Mouse (Mus musculus): ENCODE measurements around the gene Mrpl58. TPM values are rescaled to one million over a fixed set of nuclear protein-coding genes. Genes with fewer than 3 reads are reported as not detected.

Mrpl58 gene
- 145 and 146 TPM in 2 replicates for polyA plus RNA-seq (2012; rRNA removed)

DNA sequence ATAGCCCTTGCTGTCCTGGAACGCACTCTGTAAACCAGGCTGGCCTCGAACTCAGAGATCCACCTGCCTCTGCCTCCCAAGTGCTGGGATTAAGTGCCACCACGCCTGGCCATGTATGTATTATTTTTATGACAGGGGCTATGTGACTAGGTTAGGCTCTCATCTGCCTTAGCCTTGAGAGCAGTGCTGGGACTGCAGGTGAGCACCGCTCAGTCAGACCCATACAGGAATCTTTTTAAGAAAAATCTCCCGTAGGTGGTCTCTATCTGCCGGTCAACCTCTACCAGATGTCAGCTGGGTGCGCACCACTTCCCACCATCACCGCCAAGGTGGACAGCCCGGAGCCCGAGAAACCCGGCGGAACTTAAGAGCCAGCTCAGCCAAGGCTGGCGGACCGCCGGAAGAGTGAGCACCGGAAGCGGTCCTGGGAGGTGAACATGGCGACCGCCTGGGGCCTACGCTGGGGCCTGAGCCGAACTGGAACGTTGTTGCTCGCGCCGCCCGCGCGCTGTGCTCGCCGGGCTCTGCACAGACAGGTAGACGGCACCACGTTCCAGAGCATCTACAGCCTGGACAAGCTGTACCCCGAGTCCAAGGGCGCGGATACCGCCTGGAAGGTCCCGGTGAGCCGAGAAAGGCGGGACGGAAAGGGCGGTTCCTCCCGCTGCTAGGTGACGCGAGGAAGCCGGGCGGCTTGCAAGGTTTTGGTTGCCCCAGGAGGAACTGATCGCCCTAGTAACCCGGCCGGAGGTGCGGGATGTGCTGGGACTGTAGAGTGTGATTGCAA lies at the start of gene Mrpl58:
Gene Mrpl58, plus strand, starts transcription at position 415 of the 787 bp plus-strand sequence.
- WGBS, result 4% methylated on average over 50 of the region's 50 CpGs
- H3K27me3 ChIP-seq (replicated peaks; ENCODE audit: control insufficient read depth, insufficient read depth, low read length), result no peaks in the 10 kb centered on the region
- peak; percentile 91 for DNase-seq
- H3K27ac ChIP-seq (ENCODE audit: insufficient read depth, low read depth, low read length), result peak within 1 kb of the TSS; percentile 93
- TF ChIP-seq POLR2A (IDR thresholded peaks at IDR 0.05; ENCODE audit: low read depth, low read length), result no peak
- TF ChIP-seq CTCF (conservative IDR thresholded peaks at IDR 0.05; ENCODE audit: insufficient read depth, insufficient read length, low read depth, low read length), result no peak
- no peaks in the 10 kb centered on the region; the same call in 1 of the 2 replicates for H3K4me1 ChIP-seq (ENCODE audit: control insufficient read depth, insufficient read depth, low read length)
- peak within 1 kb of the TSS; percentile 77 for H3K4me3 ChIP-seq (ENCODE audit: insufficient read depth, low read depth, low read length)
- H3K36me3 ChIP-seq (ENCODE audit: control insufficient read depth, insufficient read depth, low read length), result no peaks in the 10 kb centered on the region

DNA sequence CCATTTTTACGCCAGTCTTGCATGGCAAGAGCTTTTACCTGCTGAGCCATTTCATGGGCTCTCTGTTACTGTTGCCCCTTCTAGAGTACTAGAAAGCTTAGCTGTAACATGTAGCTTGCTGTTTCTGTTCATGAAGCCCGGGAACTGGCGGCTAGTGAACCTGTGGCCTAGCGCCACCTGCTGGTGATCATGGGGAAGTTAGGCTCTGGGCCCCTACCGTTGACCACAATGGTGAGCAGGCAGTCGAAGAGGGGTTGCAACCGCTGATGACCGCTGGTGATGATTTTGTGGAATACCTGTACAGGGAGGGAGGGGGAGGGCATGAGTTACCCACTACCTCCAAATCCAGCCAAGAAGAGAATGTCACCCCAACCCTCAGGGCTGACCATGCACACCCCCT lies 49.4 kb upstream of the Mrpl58 start:
- Histone ChIP-seq H3K36me3 (ENCODE audit: control insufficient read depth, insufficient read depth, low read length) (no peaks in the 10 kb centered on the region), H3K4me1 (ENCODE audit: control insufficient read depth, insufficient read depth, low read length) (peaks cover 3% of the 10 kb centered on the region; the same call in 1 of the 2 replicates), H3K4me3 (ENCODE audit: insufficient read depth, low read depth, low read length) (no peak overlapping the region), H3K27me3 (replicated peaks; ENCODE audit: control insufficient read depth, insufficient read depth, low read length) (no peaks in the 10 kb centered on the region), H3K27ac (ENCODE audit: insufficient read depth, low read depth, low read length) (no peak overlapping the region)
- TF ChIP-seq CTCF (conservative IDR thresholded peaks at IDR 0.05; ENCODE audit: insufficient read depth, insufficient read length, low read depth, low read length) (peak; percentile 95), POLR2A (IDR thresholded peaks at IDR 0.05; ENCODE audit: low read depth, low read length) (no peak)
- peak; percentile 69 for DNase-seq
- WGBS, result 10% methylated on average over 8 of the region's 8 CpGs

DNA sequence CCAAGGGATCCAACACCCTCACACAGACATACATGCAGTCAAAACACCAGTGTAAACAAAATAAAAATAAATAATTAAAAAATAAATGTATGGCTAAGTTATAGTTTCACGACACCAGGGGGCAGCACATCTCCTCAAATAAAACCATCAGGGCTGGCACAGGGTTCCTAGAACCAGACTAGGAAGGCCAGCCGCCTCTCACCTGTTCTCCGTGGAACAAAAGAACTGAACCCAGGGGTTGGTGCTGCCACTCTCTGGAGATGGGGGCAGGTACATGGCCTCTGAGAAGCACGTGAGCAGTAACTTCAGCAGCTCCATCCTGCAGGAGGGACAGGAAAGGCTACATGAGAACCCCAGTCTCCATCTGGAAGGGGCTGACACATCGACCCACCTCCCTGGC lies 45.1 kb upstream of the Mrpl58 start:
- TF ChIP-seq POLR2A (IDR thresholded peaks at IDR 0.05; ENCODE audit: low read depth, low read length) (no peak), CTCF (conservative IDR thresholded peaks at IDR 0.05; ENCODE audit: insufficient read depth, insufficient read length, low read depth, low read length) (peak; percentile 47)
- WGBS, result 12% methylated on average over 5 of the region's 5 CpGs
- peaks cover 3% of the 10 kb centered on the region; the same call in 1 of the 2 replicates for H3K4me1 ChIP-seq (ENCODE audit: control insufficient read depth, insufficient read depth, low read length)
- peak; percentile 84 for DNase-seq
- no peaks in the 10 kb centered on the region for H3K27me3 ChIP-seq (replicated peaks; ENCODE audit: control insufficient read depth, insufficient read depth, low read length)
- no peaks in the 10 kb centered on the region for H3K36me3 ChIP-seq (ENCODE audit: control insufficient read depth, insufficient read depth, low read length)
- no peak overlapping the region for H3K27ac ChIP-seq (ENCODE audit: insufficient read depth, low read depth, low read length)
- no peak overlapping the region for H3K4me3 ChIP-seq (ENCODE audit: insufficient read depth, low read depth, low read length)

DNA sequence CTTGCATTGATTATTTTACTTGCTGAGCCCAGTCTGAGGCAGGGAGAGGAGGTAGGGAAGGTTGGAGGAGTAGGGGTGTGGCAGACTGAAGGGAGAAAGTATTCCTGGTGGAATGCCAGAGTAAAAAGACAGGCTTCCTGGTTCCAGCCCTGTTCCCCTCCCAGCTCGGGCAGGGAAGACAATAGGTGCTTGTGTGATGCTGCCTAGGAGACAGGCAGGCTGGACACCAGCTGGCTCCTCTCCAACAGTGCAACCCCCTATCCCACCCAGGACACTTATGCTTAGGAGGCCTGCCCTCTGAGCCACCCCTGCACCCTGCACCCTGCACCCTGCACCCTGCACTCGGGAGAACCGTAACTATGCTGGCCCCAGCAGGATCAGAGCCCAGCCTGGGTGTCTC lies 44.3 kb upstream of the Mrpl58 start:
- no peak for DNase-seq
- Histone ChIP-seq H3K4me1 (ENCODE audit: control insufficient read depth, insufficient read depth, low read length) (peaks cover 3% of the 10 kb centered on the region; the same call in 1 of the 2 replicates), H3K27ac (ENCODE audit: insufficient read depth, low read depth, low read length) (no peak overlapping the region), H3K36me3 (ENCODE audit: control insufficient read depth, insufficient read depth, low read length) (no peaks in the 10 kb centered on the region), H3K4me3 (ENCODE audit: insufficient read depth, low read depth, low read length) (no peak overlapping the region), H3K27me3 (replicated peaks; ENCODE audit: control insufficient read depth, insufficient read depth, low read length) (no peaks in the 10 kb centered on the region)
- no peak for TF ChIP-seq CTCF (conservative IDR thresholded peaks at IDR 0.05; ENCODE audit: insufficient read depth, insufficient read length, low read depth, low read length)
- no peak for TF ChIP-seq POLR2A (IDR thresholded peaks at IDR 0.05; ENCODE audit: low read depth, low read length)
- WGBS, result 53% methylated on average over 3 of the region's 3 CpGs

DNA sequence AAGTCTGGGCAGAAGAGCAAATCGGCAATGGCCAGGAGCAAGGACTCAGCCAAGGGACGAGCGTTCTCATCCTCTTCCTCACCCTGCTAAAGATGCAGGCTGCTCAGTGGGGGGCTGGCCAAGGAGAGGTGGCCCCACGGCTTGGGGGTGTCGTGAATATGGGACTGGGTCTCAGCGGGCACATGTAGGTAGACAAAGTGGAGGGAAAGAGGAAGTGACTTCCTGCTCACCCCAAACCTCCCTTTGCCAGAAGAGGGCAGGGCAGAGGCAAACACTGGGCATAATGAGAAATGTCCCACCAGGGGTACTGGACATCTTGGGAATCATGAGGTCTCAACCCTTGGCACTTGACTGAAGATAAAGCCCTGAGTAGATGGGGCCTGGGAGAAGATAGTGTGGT lies 43.8 kb upstream of the Mrpl58 start:
- DNase-seq, result no peak

DNA sequence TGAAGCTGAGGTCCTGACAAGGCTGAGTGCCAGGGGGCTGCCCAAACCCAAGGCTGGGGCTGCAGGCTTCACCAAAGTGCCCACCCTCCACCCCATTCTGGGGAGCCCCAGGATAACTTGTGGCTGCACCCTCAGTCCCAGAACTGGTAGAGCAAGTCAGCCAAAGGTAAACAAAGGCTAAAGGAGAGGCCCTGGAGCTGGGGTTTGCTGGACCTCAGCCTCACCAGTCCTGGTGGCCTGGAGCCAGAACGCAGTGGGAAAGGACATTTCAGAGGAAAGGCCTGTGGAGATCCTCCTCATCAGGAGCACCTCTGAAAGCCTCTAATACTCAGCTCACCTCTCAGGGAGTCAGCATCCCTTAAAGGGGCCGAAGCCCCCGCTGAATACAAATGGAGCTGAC lies 39.4 kb upstream of the Mrpl58 start:
- WGBS, result 88% methylated on average over 3 of the region's 3 CpGs
- no peak for DNase-seq
- Histone ChIP-seq H3K36me3 (ENCODE audit: control insufficient read depth, insufficient read depth, low read length) (no peaks in the 10 kb centered on the region), H3K4me1 (ENCODE audit: control insufficient read depth, insufficient read depth, low read length) (no peaks in the 10 kb centered on the region), H3K27me3 (replicated peaks; ENCODE audit: control insufficient read depth, insufficient read depth, low read length) (no peaks in the 10 kb centered on the region), H3K4me3 (ENCODE audit: insufficient read depth, low read depth, low read length) (no peak overlapping the region), H3K27ac (ENCODE audit: insufficient read depth, low read depth, low read length) (no peak overlapping the region)
- no peak for TF ChIP-seq CTCF (conservative IDR thresholded peaks at IDR 0.05; ENCODE audit: insufficient read depth, insufficient read length, low read depth, low read length)
- no peak for TF ChIP-seq POLR2A (IDR thresholded peaks at IDR 0.05; ENCODE audit: low read depth, low read length)

More for the DNA sequence above, 43.8 kb upstream of the Mrpl58 start:
- Histone ChIP-seq H3K36me3 (ENCODE audit: control insufficient read depth, insufficient read depth, low read length) (no peaks in the 10 kb centered on the region), H3K4me3 (ENCODE audit: insufficient read depth, low read depth, low read length) (no peak overlapping the region), H3K27me3 (replicated peaks; ENCODE audit: control insufficient read depth, insufficient read depth, low read length) (no peaks in the 10 kb centered on the region), H3K27ac (ENCODE audit: insufficient read depth, low read depth, low read length) (no peak overlapping the region), H3K4me1 (ENCODE audit: control insufficient read depth, insufficient read depth, low read length) (peaks cover 3% of the 10 kb centered on the region; the same call in 1 of the 2 replicates)
- 68% methylated on average over 6 of the region's 6 CpGs for WGBS
- no peak for TF ChIP-seq POLR2A (IDR thresholded peaks at IDR 0.05; ENCODE audit: low read depth, low read length)
- 0 out of 2 replicates have a peak, but pooled peaks have one; percentile 10 for TF ChIP-seq CTCF (conservative IDR thresholded peaks at IDR 0.05; ENCODE audit: insufficient read depth, insufficient read length, low read depth, low read length)

DNA sequence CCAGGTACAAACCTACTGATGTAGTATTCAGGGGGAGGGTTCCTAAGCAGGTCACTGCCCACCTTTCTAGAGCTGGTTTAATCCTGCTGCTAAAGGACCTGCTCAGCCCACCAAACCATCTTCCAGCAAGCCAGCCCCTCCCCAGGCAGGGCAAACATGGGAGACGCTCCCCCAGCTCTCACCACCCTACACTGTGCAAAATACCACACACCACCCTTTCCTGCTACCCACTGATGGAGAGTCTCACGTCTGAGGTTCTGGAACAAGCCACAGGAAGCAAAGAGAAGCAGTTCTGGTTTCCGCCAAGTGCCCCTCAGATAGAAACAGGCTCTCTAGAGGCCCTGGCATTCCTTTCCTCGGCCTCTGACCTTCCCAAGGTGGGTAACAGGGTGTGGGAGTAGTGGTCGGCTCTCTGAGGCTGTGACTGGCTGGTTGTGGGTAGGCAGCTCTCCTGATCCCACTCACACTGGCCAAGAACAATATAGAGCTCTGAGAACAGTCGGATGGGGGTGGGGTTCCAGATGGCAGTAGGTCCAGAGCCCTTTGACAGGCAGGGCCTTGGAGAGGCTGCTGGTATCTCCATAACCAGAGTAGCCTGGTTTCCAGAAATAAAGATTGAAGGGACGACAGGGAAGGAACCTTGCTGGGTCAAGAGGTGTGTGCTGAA lies 37.4 kb upstream of the Mrpl58 start:
- Histone ChIP-seq H3K36me3 (ENCODE audit: control insufficient read depth, insufficient read depth, low read length) (no peaks in the 10 kb centered on the region), H3K4me1 (ENCODE audit: control insufficient read depth, insufficient read depth, low read length) (no peaks in the 10 kb centered on the region), H3K27ac (ENCODE audit: insufficient read depth, low read depth, low read length) (no peak overlapping the region), H3K27me3 (replicated peaks; ENCODE audit: control insufficient read depth, insufficient read depth, low read length) (no peaks in the 10 kb centered on the region), H3K4me3 (ENCODE audit: insufficient read depth, low read depth, low read length) (no peak overlapping the region)
- WGBS, result 63% methylated on average over 7 of the region's 7 CpGs
- TF ChIP-seq CTCF (conservative IDR thresholded peaks at IDR 0.05; ENCODE audit: insufficient read depth, insufficient read length, low read depth, low read length) (no peak), POLR2A (IDR thresholded peaks at IDR 0.05; ENCODE audit: low read depth, low read length) (no peak)
- no peak for DNase-seq

Data from kidney, adult 2 months (tissue).